Mouse (Mus musculus) urinary bladder, postnatal 10 days (tissue): Measurements from ENCODE around the gene Ubox5.
"Not testable (repeated sequence)": the region's sequence is repeated elsewhere in the genome, so short reads cannot be mapped to it uniquely, and the experiment has no call there.

Experiments used
- DNase-seq: peaks from one replicate; pipeline ENCODE4 v3.0.0; 2022; ENCODE audit warnings: low spot score

The Ubox5 gene

DNA sequence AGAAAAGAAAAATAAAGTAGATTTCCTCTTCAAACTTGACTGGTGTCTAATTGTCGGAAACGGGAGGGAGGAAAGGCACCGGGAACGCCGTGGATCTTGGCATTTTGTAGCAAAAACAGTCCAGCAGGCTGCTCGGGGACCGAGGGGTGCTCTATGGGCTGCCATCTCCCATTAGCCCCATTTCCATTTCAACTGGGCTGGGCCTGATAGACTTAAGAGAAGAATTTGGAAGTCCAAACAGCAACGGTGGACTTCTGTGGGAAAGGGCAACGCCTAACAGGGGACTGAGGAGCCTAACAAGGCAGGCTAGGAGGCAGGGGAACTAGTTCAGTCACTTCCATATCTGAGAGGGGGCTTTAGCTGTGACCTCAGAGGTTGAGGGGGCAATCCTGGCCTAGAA lies 52.8 kb downstream of the Ubox5 start:
- no peak for DNase-seq

GRCm38 (mm10) chr2:130576564-130576963 lies 53.3 kb downstream of the Ubox5 start:
- not testable (repeated sequence) for DNase-seq

GRCm38 (mm10) chr2:130575873-130576272 lies 54.0 kb downstream of the Ubox5 start, which contains the start of gene Oxt:
Gene Oxt (plus strand): TSS chr2:130576173.
- no peak for DNase-seq

- no peak for DNase-seq
Observed at GRCm38 (mm10) chr2:130574960-130575359, 54.9 kb downstream of the Ubox5 start.

- DNase-seq, result no peak
Observed at GRCm38 (mm10) chr2:130569926-130570325, 59.9 kb downstream of the Ubox5 start.

GRCm38 (mm10) chr2:130568921-130569320 lies 60.9 kb downstream of the Ubox5 start:
- DNase-seq, result no peak

GRCm38 (mm10) chr2:130564983-130565382 lies 64.9 kb downstream of the Ubox5 start:
- DNase-seq, result no peak

GRCm38 (mm10) chr2:130564063-130564462 lies 65.8 kb downstream of the Ubox5 start:
- DNase-seq, result no peak

DNA sequence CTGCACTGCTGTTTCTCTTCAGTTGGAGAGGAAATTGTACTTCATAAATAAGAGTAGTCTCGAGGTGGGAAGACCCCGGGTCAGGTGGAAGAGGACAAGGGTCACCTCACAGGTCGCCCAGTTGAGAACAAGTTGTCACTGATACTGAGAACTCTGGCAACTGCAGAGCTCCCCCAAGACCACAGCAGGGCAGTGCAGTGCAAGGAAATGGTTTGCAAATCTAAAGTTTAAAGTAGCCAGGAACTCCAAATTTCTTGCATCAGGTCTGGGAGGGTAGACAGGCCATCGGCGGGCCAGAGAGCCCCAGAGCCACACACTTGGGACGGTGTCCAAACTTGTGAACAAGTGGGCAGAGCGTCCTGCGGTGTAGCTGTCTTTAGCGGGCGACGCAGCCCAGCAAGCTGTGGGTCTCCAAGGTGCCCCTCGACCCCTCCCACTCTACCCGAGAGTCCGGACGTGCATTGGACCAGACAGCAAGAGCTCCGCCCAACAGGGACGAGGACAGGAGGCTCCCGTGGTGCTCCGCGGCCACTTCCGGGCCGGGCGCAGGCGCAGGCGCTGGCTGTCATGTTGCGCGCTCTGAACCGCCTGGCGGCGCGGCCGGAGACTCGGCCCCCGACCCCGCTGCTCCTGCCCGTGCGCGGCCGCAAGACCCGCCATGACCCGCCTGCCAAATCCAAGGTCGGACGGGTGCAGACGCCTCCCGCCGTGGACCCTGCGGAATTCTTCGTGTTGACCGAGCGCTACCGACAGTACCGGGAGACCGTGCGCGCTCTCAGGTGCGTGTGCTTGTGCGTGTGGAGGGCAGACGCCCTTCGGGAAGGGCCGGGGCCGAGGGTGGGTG lies 66.4 kb downstream of the Ubox5 start, which contains the start of gene Mrps26:
Mrps26 (plus strand) TSS at position 531 of the 844 bp plus-strand sequence.
- peak; percentile 54 for DNase-seq

DNA sequence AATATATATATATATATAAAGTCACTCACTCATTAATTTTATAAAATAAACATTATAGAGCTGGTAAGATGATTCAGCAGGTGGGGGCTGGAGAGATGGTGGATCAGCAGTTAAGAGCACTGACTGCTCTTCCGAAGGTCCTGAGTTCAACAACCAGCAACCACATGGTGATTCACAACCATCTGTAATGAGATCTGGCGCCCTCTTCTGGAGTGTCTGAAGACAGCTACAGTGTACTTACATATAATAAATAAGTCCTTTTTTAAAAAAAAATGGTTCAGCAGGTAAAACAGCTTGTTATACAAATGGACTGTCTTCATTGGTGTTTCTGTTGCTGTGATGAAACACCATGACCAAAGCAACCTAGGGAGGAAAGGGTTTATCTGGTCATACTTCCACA lies 71.8 kb downstream of the Ubox5 start:
- DNase-seq, result no peak

DNA sequence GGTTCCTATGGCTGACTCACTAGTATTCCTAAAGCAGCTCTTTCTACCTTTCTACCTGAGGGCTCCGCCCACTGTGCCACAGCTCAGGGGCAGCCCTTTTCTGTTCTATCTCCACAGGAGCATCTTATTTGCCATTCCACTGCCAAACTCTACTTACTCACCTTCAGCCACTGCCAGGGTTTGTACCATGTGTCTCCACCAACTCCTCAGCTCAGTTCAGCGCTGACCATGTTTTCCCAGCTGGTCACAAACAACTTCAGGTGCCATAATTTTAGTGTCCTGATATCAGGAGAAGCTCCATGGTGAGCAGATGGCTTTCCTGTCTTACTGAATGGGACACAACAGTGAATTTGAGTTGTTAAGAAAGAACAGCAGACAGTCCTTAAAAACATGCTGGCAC lies 72.4 kb downstream of the Ubox5 start:
- DNase-seq, result no peak

DNA sequence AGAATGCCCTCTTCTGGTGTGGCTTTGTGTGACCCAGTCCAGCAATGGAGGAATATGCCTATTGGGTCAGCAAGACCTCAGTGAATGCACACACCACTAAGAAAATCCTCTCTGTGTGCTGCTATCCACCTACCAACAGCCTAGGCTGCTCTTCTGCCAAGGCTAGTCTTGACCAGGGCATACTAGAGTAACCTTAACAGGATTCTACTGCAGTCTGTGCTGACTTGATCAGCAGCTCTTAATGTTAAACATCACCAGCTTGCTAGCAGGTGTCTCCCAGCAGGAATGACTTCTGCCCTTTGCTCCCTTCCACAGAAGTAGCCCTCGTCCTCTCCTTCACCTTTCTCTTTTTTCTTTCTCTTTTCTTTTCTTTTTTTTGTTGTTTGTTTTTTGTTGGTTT lies 73.5 kb downstream of the Ubox5 start:
- no peak for DNase-seq

DNA sequence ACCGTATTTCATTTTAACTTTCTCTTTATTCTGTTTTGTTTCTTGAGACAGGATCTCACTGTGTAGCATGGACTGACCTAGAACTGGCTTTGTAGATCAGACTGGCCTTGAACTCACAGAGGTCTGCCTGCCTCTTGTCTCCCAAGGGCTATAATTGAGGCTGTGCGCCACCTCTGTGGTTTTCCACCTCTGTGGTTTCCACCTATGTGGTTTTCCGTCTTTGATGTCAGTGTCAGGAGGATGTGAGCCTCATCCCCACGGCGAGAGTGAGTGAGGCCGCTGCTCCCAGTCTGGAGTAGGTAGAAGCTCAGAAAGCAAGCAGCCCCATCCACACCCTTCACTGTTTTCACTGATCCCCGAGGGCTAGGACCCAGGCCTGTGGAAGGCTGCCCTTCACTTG lies 75.0 kb downstream of the Ubox5 start:
- DNase-seq, result no peak

GRCm38 (mm10) chr2:130546957-130547356 lies 82.9 kb downstream of the Ubox5 start:
- no peak for DNase-seq

GRCm38 (mm10) chr2:130540266-130540665 lies 89.6 kb downstream of the Ubox5 start:
- no peak for DNase-seq
